Mouse (Mus musculus) adrenal gland, postnatal 10 days (tissue): ENCODE data around the gene Gstt2. TPM values are rescaled to one million over a fixed set of nuclear protein-coding genes. Genes with fewer than 3 reads are reported as not detected.

Source experiments
- DNase-seq: peaks from one replicate; pipeline ENCODE4 v3.0.0; 2021; ENCODE audit warnings: mixed read lengths
- total RNA-seq, 2 experiments: library from RNA; stranded (reverse); gene quantifications; 2 replicates each; pipeline ENCODE4 v1.2.3; 2021

Gstt2 gene
- total RNA-seq, 2 experiments from 2014 or later = 38.2 to 45.8 TPM

DNA sequence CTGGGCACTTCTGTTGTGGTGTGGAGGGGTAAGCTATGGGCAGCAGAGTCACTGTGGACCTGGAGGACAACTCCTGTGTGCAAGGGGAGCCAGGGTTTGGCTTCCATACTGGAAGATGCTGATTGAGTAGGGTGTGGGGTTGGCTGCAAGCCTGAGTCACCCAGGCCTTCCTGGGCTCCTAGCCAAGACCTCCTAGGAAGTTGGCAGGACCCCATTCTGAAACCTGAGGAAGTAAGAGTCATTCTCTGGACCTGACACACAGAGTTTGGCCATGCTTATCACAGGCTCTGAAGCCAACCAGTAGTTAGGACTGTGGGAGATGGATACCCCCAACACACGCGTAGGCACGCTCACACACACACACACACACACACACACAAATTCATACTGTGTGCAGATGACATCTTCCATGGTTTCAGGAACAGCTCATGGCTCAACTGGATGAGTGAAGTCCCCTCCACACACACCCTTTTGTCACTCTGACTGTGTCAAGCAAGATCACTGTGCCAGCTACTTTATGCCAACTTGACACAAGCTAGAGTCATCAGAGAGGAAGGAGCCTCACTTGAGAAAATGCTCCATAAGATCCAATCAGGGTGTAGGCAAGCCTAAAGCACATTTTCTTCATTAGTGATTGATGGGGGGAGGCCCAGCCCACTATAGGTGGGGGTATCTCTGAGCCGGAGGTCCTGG lies 9.4 kb downstream of the Gstt2 start:
- DNase-seq = peak; percentile 84

DNA sequence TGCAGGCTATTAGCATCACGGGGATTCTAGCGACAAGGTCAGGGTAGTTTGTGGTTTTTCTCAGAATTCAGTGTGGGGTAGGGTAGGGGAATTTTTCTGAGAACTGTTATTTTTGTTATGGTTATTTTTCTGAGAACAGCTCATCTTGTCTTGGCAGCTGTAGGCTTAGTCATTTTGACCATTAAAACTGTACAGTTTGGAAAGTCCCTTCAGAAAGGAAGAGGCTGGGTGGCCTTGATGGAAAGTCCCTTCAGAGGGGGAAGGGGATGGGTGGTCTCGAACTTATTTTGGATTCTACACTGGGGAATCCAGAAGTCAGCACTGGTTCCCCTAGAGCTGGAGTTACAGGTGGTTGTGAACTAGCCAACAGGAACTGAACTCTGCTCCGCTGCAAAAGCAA lies 12.7 kb downstream of the Gstt2 start:
- no peak for DNase-seq

DNA sequence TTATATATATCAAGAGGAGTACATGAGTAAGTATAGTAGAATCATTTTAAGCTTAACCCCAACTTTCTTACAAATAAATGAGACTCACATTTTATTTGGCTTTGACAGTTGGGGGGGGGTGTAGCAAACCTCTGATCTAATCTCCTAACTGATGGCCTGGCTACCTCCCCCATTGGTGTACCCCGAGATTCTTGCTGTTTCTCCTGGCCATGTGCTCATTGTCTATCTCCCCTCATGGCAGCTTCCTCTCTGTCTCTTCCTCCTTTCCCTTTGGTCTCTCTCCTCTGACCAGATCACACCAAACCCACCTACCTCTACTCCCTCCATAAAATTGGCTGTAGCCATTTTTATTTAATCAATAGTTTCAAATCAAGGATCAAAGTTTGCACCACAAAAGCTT lies 13.4 kb downstream of the Gstt2 start:
- no peak for DNase-seq

GRCm38 (mm10) chr10:75822443-75822842 lies 14.8 kb downstream of the Gstt2 start, which contains the start of gene Gstt4:
Gene Gstt4 (minus strand): TSS chr10:75822543.
- DNase-seq = no peak

- DNase-seq = no peak
Measured at GRCm38 (mm10) chr10:75819882-75820281, 17.3 kb downstream of the Gstt2 start.

- no peak for DNase-seq
Measured at GRCm38 (mm10) chr10:75818641-75819040, 18.6 kb downstream of the Gstt2 start.

DNA sequence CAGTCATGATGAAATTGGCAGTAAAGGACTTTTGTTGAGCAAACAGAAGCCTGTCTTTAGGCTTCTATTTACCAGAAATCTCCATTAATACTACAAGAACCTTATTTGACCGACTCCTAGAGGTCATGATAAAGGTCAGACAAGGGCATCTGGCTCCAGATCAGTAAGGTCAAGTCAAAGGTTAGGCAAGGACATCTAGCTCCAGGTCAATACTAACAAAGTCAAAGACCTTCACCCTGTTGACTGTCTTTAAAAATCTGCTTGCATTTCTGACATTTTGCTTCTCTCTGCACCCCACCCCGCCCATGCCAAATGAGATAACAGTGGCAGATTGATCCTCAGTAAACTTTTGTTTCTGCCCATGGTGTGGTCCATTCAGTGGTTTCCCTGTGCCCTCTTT lies 33.0 kb downstream of the Gstt2 start:
- no peak for DNase-seq

GRCm38 (mm10) chr10:75798176-75798696 lies 39.0 kb downstream of the Gstt2 start, which contains the start of gene Gstt1:
Gene Gstt1 (minus strand): TSS chr10:75798584.
- peak; percentile 80 for DNase-seq

DNA sequence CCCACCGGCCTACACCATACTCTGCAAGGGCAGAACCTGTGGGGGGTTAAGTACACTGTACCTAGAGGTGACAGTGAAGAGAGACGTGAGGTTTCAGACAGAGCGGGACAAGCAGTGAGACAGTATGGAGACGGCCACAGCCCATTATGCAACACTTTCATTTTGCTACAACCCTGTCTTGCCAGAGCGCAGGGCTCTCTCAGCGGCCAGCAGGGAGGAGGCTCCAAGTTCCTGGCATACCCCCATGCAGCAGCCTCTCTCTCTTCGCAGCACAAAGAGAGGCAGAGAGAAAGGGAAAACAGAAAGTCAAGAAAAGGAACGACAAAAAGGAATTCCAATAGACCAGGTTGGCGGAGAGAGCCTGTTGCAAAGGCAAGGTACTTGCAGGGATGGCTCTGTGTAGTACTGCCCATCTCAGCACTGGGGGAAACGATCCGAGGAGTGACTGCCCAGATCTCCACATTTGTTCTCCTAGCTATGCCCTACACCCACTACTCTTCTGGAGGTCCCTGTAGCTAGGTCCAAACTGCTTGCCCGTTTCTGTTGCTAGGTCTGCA lies 39.5 kb downstream of the Gstt2 start:
- peak; percentile 69 for DNase-seq

DNA sequence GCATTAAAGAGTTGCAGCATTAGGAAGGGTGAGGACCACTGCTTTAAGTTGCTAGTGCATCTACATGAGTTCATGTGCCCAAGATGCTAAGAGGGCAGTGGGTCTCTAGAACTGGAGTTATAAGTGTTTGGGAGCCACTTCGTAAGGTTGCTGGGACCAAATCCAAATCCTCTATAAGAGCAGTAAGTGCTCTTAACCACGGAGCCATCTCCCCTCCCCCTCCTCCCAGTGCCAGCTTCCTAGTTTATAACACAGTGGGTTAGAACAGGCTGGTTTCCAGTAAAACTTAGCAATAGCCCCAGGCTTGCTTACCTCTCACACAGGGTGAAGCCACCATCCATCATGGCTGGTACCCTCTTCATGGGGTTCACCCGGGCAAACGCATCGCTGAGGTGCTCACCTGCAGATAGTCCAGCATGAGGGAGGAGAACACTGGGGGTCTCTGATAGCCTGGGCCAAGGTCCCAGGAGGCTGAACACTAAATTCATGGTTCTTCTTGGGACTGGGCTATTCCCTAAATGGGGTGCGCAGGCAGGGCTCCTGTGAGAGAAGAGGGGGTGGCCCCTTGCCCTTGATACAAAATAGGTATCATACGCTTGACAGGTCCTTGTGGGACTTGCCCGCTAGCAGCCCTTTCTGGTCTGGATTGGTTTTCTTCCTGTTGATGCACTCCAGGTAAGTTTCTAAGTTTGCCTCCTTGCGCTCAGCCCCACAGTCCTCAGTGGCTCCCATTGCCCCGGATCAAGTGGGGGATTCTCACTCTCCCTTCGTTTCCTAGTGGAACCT lies 40.3 kb downstream of the Gstt2 start:
- DNase-seq = no peak

- DNase-seq = peak; percentile 45
Measured at GRCm38 (mm10) chr10:75794880-75795279, 42.3 kb downstream of the Gstt2 start.

GRCm38 (mm10) chr10:75790773-75791172 lies 46.5 kb downstream of the Gstt2 start:
- no peak for DNase-seq

DNA sequence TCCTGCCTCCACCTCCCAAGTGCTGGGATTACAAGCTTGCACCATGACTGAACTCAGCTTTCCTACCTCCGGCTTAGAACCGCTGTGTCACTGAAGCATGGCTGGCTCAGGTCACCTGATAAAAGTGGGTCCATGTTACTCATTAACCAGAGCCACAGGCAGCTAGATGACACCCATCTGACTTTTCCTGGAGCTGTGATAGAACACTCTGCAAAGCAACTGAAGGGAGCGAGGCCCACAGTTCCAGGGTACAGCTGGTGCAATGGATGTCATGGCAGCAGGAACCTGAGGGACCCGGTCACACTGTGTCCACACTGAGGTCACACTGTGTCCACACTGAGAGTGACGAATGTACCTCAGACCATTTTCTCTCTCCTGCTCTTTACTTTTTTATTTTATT lies 47.4 kb downstream of the Gstt2 start:
- no peak for DNase-seq

DNA sequence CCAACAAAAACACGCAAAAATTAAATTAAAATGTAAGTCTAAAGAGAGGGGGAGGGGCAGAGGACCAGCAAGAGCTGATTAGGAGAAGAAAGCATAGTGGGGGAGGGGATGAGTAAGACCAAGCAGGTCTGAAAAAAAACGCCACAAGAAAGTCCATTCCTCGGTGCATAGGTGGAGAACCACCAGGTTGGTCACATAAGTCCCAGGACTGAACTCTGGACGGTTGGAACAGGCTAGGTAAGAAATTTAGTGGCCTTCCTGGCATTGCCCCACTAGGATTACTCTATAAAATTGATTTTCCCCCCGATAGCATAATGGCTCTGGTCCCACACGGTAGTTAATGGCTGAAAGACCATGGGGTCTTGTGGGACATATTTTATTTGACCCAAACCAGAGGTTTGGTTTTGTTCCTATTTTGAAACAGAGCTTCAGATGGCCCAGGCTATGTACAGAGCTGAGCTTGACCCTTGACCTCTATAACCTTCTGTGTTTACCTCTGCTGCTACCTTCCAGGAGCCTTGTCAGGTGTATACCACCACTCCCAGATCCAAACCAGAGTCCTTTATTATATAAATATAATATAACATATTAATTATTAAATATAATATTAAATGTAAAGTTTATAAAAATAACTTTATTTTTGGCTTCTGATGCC lies 48.0 kb downstream of the Gstt2 start:
- DNase-seq = no peak

DNA sequence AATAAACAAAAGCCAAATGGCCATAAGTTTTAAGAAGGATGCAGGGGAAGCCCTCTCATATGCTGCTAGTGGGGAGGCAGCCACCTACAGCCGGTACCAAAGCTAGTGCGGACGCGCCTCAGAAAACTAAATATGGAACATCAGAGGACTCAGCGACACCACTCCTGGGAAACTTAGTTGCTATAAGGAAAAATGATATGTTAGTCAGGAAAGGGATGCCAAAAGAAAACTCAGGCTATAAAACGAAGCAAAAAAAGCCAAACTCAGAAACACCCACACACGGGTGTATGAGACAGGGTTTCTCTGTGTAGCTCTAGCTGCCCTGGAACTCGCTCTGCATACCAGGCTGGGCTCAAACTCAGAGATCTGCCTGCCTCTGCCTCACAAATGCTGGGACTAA lies 48.9 kb downstream of the Gstt2 start:
- DNase-seq = no peak

GRCm38 (mm10) chr10:75785442-75785841 lies 51.8 kb downstream of the Gstt2 start:
- DNase-seq = no peak

Other genes with a start within 250 kb of the Gstt2 start
- 1 to 10 TPM; 7.3 to 8.3 TPM for gene Ggt5, start 248.1 kb downstream of the Gstt2 start, total RNA-seq
- gene Susd2, start 193.4 kb downstream of the Gstt2 start, total RNA-seq = 1 to 10 TPM; 7.3 to 9.0 TPM
- gene Cabin1, start 73.1 kb downstream of the Gstt2 start, total RNA-seq = 10 to 100 TPM; 27.1 to 39.2 TPM
- gene Ddt, start 64.0 kb downstream of the Gstt2 start, total RNA-seq = 100 to 1,000 TPM; 173 to 204 TPM
- not detected for gene Gm20441, start 56.5 kb downstream of the Gstt2 start, total RNA-seq
- gene Gstt3, start 56.0 kb downstream of the Gstt2 start, total RNA-seq = 10 to 100 TPM; 18.7 to 21.5 TPM
- 10 to 100 TPM; 60.2 to 60.4 TPM for gene Gstt1, start 38.8 kb downstream of the Gstt2 start, total RNA-seq
- gene Gstt4, start 14.9 kb downstream of the Gstt2 start, total RNA-seq = 1 to 10 TPM in 1 of 2 experiments, under 1 TPM in 1; 0.36 to 1.0 TPM
- gene Mif, start 22.8 kb upstream of the Gstt2 start, total RNA-seq = 100 to 1,000 TPM; 267 to 281 TPM
- gene Derl3, start 56.0 kb upstream of the Gstt2 start, total RNA-seq = 1 to 10 TPM in 1 of 2 experiments, under 1 TPM in 1; 0.91 to 1.3 TPM
- gene Smarcb1, start 84.2 kb upstream of the Gstt2 start, total RNA-seq = 10 to 100 TPM; 70.4 to 73.0 TPM
- gene Chchd10, start 95.7 kb upstream of the Gstt2 start, total RNA-seq = 1,000 to 10,000 TPM; 1,348 to 1,353 TPM
- gene Mmp11, start 99.1 kb upstream of the Gstt2 start, total RNA-seq = 10 to 100 TPM in 1 of 2 experiments, 1 to 10 TPM in 1; 6.6 to 14.6 TPM
- gene Gm867, start 103.2 kb upstream of the Gstt2 start, total RNA-seq = under 1 TPM; 0.48 to 0.51 TPM
- 1 to 10 TPM; 1.1 to 1.2 TPM for gene Vpreb3, start 105.6 kb upstream of the Gstt2 start, total RNA-seq
- not detected for gene Gm5134, start 117.1 kb upstream of the Gstt2 start, total RNA-seq
- gene Zfp280b, start 195.2 kb upstream of the Gstt2 start, total RNA-seq = 10 to 100 TPM in 1 of 2 experiments, 1 to 10 TPM in 1; 9.0 to 11.0 TPM